Mouse (Mus musculus) skeletal muscle tissue, postnatal 0 days (tissue): ENCODE data around the gene AC134908.4. TPM values are rescaled to one million over a fixed set of nuclear protein-coding genes. Genes with fewer than 3 reads are reported as not detected.

Experiments used
- microRNA-seq, 2 experiments: library from miRNA; unstranded; fragments of <30 nt; microRNA quantifications; one replicate each; pipeline ENCODE4; 2016
- polyA plus RNA-seq: library from polyadenylated mRNA; unstranded; fragments of >200 nt; fragmentation: Nextera tagmentation; extraction: Ambion mirVana; gene quantifications from 2 replicates; pipeline ENCODE4 v1.2.1, GENCODE M21; 2015

Gene AC134908.4
- 0.35 and 0.65 TPM in 2 replicates for polyA plus RNA-seq

GRCm38 (mm10) chr17:25795609-25796092 lies at the start of gene AC134908.4:
Gene AC134908.4, minus strand, starts transcription at chr17:25795659.

GRCm38 (mm10) chr17:25844396-25844901 lies 49.0 kb upstream of the AC134908.4 start, which contains the start of gene Rhot2:
Gene Rhot2, minus strand, starts transcription at chr17:25844851.

DNA sequence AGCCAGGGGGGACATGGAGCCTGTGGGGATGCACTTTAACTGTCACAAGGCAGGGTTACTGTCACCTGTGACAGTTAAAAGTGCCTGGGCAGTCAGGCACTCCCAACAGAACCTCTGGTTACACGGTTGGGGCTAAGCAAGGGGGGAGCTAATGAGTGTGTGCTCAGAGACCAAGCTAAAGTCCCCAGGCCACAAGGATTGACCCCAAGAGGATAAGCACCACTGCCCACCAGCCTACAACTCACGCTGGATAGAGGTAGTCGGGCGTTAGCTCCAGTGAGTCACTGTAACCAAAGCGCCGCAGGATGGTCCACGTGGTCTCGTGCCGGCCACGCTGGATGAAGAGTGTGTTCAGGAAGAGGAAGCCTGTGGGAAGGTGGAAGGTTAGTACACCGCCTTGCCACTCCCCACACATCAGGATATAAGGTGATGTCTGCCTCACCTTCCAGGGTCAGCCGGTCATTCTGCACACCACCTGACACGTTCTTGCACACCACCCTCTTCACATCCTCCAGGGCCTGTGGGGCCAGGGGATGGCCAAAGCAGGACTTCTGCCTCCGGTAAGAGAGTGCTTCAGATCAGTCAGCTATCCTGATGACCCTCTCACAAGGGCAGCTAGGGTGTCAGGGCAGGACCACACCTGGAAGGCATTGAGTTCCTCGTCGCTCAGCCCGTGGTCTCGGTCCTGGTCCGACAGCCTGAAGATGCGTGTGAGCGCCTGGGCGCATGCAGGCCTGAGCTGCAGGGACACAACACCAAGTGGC lies 45.8 kb upstream of the AC134908.4 start, which contains the start of gene Gm20683:
TSS of gene Gm20683 (minus strand) at position 647 of the 764 bp plus-strand sequence.

GRCm38 (mm10) chr17:25837076-25837410 lies 41.6 kb upstream of the AC134908.4 start, which contains the start of gene Rhbdl1:
Gene Rhbdl1, minus strand, starts transcription at chr17:25837295.

DNA sequence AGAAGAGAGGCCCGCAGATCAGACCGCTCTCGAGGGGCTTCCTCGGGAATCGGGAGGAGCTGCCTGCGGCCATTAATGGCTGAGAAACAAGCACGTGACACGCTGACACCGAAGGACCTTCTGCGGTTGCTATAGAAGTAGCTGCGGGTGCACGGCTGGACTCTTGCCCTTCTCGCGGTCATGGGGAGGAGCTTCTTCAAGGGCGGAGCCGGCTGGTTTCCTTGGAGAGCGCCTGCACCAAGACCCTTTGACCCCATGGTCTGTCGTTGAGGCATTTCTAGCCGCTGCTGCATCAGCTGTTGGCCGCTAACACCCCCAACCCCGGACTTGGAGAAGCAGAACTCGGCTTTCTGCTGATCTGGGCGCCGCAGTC lies 37.8 kb upstream of the AC134908.4 start, which contains the start of gene Stub1:
TSS of gene Stub1 (minus strand) at position 114 of the 373 bp plus-strand sequence.

GRCm38 (mm10) chr17:25828712-25829557 lies 33.5 kb upstream of the AC134908.4 start, which contains the start of gene Jmjd8:
Gene Jmjd8, plus strand, starts transcription at chr17:25828867.

DNA sequence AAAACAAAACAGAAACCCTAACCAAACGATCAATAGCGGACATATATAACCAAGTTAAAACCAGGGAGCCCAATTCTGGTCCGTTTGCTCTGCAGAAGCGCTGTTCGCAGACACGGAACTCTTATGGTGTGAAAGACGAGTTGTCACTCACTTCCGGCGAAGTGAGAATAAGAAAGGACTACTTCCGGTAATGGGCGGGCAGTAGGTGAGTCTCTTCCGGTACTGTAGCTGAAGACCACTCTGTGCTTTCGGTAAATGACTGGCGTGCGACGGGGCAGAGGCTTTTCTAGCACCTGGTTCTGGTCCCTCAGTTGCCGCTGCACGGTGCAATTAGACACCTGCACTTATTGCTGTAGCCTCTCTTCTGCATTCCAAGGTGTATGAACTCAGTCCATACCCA lies 28.0 kb upstream of the AC134908.4 start, which contains the start of gene Wdr24:
TSS of gene Wdr24 (plus strand) at position 176 of the 400 bp plus-strand sequence.

GRCm38 (mm10) chr17:25808789-25809605 lies 13.5 kb upstream of the AC134908.4 start, which contains the start of gene Fbxl16:
Gene Fbxl16, plus strand, starts transcription at chr17:25809085.

DNA sequence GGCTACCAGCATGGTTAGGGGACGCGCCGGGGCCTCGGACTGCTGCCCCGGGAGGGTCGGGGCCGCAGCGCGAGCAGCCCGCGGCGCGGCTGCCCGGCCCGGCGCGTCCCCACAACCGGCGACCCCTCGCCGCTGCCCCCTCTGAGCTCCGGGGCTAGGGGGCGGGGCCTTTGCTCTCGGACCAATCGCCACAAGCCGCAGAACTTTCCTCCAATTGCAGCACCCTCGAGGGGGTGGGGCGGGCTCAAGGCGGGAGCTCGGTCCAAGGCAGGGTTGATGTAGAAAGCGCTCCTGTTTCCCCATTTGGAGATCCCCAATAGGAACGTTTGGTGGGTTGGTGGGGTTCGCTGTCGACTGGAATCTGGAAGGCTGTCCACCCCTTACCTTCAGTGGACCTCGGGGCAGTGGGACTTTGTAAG lies 1.5 kb upstream of the AC134908.4 start, which contains the start of gene Metrn:
TSS of gene Metrn (minus strand) at position 186 of the 419 bp plus-strand sequence.

GRCm38 (mm10) chr17:25792615-25793014 lies 2.8 kb downstream of the AC134908.4 start, which contains the start of gene Fam173a:
Gene Fam173a, minus strand, starts transcription at chr17:25792901.

DNA sequence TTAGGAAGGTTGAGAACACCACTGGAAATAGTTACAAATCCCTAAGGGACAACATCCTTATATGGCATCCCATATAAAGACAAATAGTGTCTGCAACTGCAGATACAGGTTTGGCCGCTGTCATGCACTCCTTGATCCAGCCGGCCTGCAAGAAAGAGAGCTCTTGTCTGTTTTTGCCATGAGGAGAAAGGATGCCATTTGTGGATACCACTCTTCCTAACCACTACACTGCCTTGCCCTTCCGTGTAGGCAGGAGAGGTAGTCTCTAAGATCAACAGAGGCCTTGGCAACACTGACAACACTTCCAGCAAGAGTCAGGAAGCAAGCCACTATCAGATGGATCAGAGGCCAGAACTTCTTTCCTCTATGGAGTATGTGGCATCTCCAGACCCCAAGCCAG lies 9.2 kb downstream of the AC134908.4 start, which contains the start of gene Ccdc78:
TSS of gene Ccdc78 (plus strand) at position 301 of the 400 bp plus-strand sequence.

GRCm38 (mm10) chr17:25785281-25785745 lies 10.1 kb downstream of the AC134908.4 start, which contains the start of gene Haghl:
Gene Haghl, minus strand, starts transcription at chr17:25785673.

DNA sequence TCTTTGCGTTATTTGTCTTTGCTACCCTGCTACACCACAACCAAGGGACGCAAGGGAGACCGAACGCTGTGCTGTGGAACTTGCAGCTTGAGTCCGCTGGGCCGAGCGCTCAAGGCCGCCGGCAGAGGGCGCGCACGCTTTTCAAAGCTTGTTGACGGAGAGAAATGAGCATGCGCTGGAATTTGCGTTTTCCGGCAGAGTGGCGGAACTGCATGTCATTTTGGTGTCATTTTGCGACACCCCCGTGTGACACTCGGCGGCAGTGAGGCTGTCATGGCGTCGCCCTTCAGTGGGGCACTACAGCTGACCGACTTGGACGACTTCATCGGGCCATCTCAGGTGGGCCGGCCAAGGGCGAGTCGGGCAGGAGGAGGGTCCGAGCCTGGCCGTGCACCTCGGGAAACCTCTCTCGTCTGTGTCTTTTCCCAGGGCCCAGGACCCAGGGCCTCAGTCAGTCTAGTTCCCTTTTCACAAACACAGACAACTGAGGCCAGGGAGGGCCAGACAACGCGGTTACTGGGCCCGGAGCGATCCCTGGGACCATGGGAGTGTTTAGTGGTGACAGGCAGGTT lies 21.8 kb downstream of the AC134908.4 start, which contains the start of gene Narfl:
TSS of gene Narfl (plus strand) at position 228 of the 572 bp plus-strand sequence.

DNA sequence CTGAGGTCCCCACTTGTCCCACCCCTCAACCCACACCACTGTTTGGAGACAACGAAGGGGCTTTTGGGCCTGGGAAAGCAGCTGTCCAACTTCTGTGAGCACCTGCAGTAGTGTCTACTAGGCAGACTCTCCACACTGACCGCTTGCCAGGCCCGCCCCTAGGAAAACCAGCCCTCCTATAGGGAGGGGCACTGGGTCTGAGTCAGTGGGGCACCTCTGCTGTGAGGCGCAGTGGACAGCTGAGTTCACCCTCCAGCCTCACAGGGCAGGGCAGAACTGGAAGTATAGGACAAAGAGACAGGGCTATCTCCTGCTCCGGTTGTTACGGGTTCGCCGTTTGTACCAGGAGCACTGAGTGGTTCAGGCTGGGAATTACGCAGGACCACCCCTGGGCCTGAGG lies 41.2 kb downstream of the AC134908.4 start, which contains the start of gene Msln:
TSS of gene Msln (minus strand) at position 138 of the 400 bp plus-strand sequence.

Small RNA genes within 50 kb of the gene (microRNA-seq; reads per million reads assigned to microRNA genes)
- gene Gm25083 (0 reads per million in 2 experiments), gene Mir3082 (0.10 to 0.64 reads per million in 2 experiments), gene Mir6966 (0.20 to 1.1 reads per million in 2 experiments)

Other genes with a start within 250 kb of the AC134908.4 start
- 14.7 and 16.2 TPM in 2 replicates for gene Sox8, start 225.0 kb downstream of the AC134908.4 start, polyA plus RNA-seq
- 11.6 and 14.8 TPM in 2 replicates for gene Lmf1, start 216.6 kb downstream of the AC134908.4 start, polyA plus RNA-seq
- 0.28 TPM in 1 of 2 replicates, not detected in the other for gene Gng13, start 78.5 kb downstream of the AC134908.4 start, polyA plus RNA-seq
- gene Chtf18, start 68.2 kb downstream of the AC134908.4 start, polyA plus RNA-seq, result 3.2 and 4.6 TPM in 2 replicates
- gene Rpusd1, start 68.0 kb downstream of the AC134908.4 start, polyA plus RNA-seq, result 8.7 and 9.4 TPM in 2 replicates
- gene Mslnl, start 59.6 kb downstream of the AC134908.4 start, polyA plus RNA-seq, result not detected in 2 replicates
- 1.4 and 1.7 TPM in 2 replicates for gene Msln, start 41.3 kb downstream of the AC134908.4 start, polyA plus RNA-seq
- gene Narfl, start 21.9 kb downstream of the AC134908.4 start, polyA plus RNA-seq, result 36.6 and 38.7 TPM in 2 replicates
- gene Haghl, start 10.0 kb downstream of the AC134908.4 start, polyA plus RNA-seq, result 31.4 and 32.9 TPM in 2 replicates
- 0.16 and 0.22 TPM in 2 replicates for gene Ccdc78, start 9.1 kb downstream of the AC134908.4 start, polyA plus RNA-seq
- 55.4 and 60.9 TPM in 2 replicates for gene Fam173a, start 2.8 kb downstream of the AC134908.4 start, polyA plus RNA-seq
- gene Metrn, start 1.5 kb upstream of the AC134908.4 start, polyA plus RNA-seq, result 22.8 and 28.7 TPM in 2 replicates
- 0.72 and 0.95 TPM in 2 replicates for gene Fbxl16, start 13.4 kb upstream of the AC134908.4 start, polyA plus RNA-seq
- 11.8 and 12.4 TPM in 2 replicates for gene Wdr24, start 28.0 kb upstream of the AC134908.4 start, polyA plus RNA-seq
- 17.9 and 23.0 TPM in 2 replicates for gene Jmjd8, start 33.2 kb upstream of the AC134908.4 start, polyA plus RNA-seq
- 186 and 212 TPM in 2 replicates for gene Stub1, start 37.7 kb upstream of the AC134908.4 start, polyA plus RNA-seq
- 13.6 and 17.2 TPM in 2 replicates for gene Rhbdl1, start 41.6 kb upstream of the AC134908.4 start, polyA plus RNA-seq
- gene Gm20683, start 46.1 kb upstream of the AC134908.4 start, polyA plus RNA-seq, result 4.3 and 4.5 TPM in 2 replicates
- 11.2 and 13.6 TPM in 2 replicates for gene Rhot2, start 49.2 kb upstream of the AC134908.4 start, polyA plus RNA-seq
- 3.5 and 5.5 TPM in 2 replicates for gene Wdr90, start 65.8 kb upstream of the AC134908.4 start, polyA plus RNA-seq
- gene Mcrip2, start 73.1 kb upstream of the AC134908.4 start, polyA plus RNA-seq, result 120 and 122 TPM in 2 replicates
- 35.5 and 37.9 TPM in 2 replicates for gene Mettl26, start 79.4 kb upstream of the AC134908.4 start, polyA plus RNA-seq
- 0.15 and 0.19 TPM in 2 replicates for gene Wfikkn1, start 85.2 kb upstream of the AC134908.4 start, polyA plus RNA-seq
- gene Rab40c, start 124.1 kb upstream of the AC134908.4 start, polyA plus RNA-seq, result 9.7 and 10.2 TPM in 2 replicates
- 27.6 and 28.6 TPM in 2 replicates for gene Pigq, start 149.3 kb upstream of the AC134908.4 start, polyA plus RNA-seq
- gene Nhlrc4, start 149.3 kb upstream of the AC134908.4 start, polyA plus RNA-seq, result not detected in 2 replicates
- gene A930017K11Rik, start 156.9 kb upstream of the AC134908.4 start, polyA plus RNA-seq, result 0.14 TPM in 1 of 2 replicates, not detected in the other
- 6.7 and 8.4 TPM in 2 replicates for gene Capn15, start 190.1 kb upstream of the AC134908.4 start, polyA plus RNA-seq